Mouse (Mus musculus): Measurements from ENCODE around the gene Wdpcp.

DNA sequence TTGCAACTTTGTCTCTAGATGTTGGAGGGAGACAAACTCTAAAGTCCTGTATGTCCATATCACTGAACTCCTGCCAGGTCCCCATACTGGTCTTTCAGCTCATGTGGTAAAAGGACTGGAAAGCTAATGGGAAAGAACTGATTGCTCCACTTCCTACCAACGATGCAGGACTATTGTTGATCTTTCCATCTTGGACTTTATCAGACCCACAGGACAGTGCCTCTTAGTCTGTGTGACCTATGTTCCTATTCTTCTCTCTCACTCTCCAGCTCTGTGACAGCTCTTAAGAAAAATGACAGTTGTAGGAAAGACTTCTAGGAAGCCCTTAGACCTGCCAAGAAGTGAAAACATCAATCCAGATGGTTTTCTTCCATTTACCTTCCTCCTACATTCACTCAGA is 25.4 kb upstream of the Wdpcp start:
- TF ChIP-seq POLR2A (IDR thresholded peaks at IDR 0.05; ENCODE audit: low read depth, low read length) (no peak), CTCF (IDR thresholded peaks at IDR 0.05; ENCODE audit: borderline replicate concordance, insufficient read depth, low read length) (no peak)
